Mouse (Mus musculus): ENCODE results near the gene 5730455P16Rik.

DNA sequence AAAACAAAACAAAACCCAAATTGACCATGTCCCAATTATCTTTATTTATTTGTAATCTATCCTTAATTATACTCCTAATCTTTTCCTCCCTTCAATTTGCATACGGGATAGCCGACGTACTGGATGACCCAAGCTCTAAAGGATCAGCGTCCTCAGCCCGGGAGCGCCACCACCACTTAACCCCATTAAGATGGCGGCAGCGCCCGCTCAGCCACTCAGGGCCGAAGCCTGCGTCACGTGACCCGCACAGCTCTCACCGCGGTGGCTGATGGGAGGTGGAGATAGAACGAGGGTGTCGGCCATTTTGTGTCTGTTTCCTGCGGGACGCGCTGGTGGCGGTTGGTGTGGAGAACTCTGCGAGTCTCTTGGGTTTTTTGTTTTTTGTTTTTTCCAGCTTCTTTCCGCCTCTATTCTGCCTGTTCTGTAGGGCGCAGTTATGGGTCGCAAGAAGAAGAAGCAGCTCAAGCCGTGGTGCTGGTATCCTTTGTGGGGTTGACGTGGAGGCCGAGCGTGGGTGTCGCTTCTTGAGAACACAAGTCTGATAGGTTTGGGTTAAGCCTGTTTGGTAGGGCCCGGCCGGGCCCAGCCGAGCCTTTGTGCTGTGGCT lies 5.3 kb upstream of the 5730455P16Rik start, which contains the start of gene Zfp207:
- TF ChIP-seq CTCF (IDR thresholded peaks at IDR 0.05; ENCODE audit: insufficient read depth, low read length) (no peak), POLR2A (IDR thresholded peaks at IDR 0.05; ENCODE audit: borderline replicate concordance, extremely low read depth, low read depth, low read length) (peak; percentile 98)

Measured in lung, adult 2 months (tissue).